Mouse (Mus musculus) CD4-positive helper T cell, adult 2 months (primary cell): ENCODE data around the gene Smn1.
"Not testable (repeated sequence)": the region's sequence is repeated elsewhere in the genome, so short reads cannot be mapped to it uniquely, and the experiment has no call there.

Source experiments
- DNase-seq: peaks from one replicate; pipeline ENCODE4 v3.0.0-alpha.2; 2012; ENCODE audit warnings: low read depth, missing footprints, low spot score

Gene Smn1

GRCm38 (mm10) chr13:100124423-100125257 is at the start of gene Smn1:
TSS of gene Smn1 (plus strand) at chr13:100124852.
- DNase-seq, result peak; percentile 93

GRCm38 (mm10) chr13:100098808-100099207 is 25.8 kb upstream of the Smn1 start:
- DNase-seq, result no peak

- DNase-seq, result peak; percentile 12
Measured at GRCm38 (mm10) chr13:100103052-100103658, 21.5 kb upstream of the Smn1 start.

- peak; percentile 94 for DNase-seq
Measured at GRCm38 (mm10) chr13:100103748-100104254, 20.9 kb upstream of the Smn1 start, which contains the start of gene Bdp1. TSS of gene Bdp1 (minus strand) at chr13:100104070.

- peak; percentile 80 for DNase-seq
Measured at GRCm38 (mm10) chr13:100107652-100108472, 16.8 kb upstream of the Smn1 start, which contains the start of gene Serf1. TSS of gene Serf1 (plus strand) at chr13:100108012.

GRCm38 (mm10) chr13:100112218-100112972 is 12.3 kb upstream of the Smn1 start:
- DNase-seq, result no peak

- no peak for DNase-seq
Measured at GRCm38 (mm10) chr13:100123970-100124369, 682 bp upstream of the Smn1 start.

GRCm38 (mm10) chr13:100125258-100125643 is 599 bp downstream of the Smn1 start:
- no peak for DNase-seq

- DNase-seq, result no peak
Measured at GRCm38 (mm10) chr13:100141646-100142314, 17.1 kb downstream of the Smn1 start.

- DNase-seq, result no peak
Measured at GRCm38 (mm10) chr13:100152659-100153058, 28.0 kb downstream of the Smn1 start.

- DNase-seq, result no peak
Measured at GRCm38 (mm10) chr13:100156624-100157023, 32.0 kb downstream of the Smn1 start.

GRCm38 (mm10) chr13:100161171-100161870 is 36.7 kb downstream of the Smn1 start:
- DNase-seq, result not testable (repeated sequence)

GRCm38 (mm10) chr13:100162467-100162866 is 37.8 kb downstream of the Smn1 start:
- not testable (repeated sequence) for DNase-seq

GRCm38 (mm10) chr13:100166378-100166777 is 41.7 kb downstream of the Smn1 start:
- not testable (repeated sequence) for DNase-seq

GRCm38 (mm10) chr13:100174360-100174759 is 49.7 kb downstream of the Smn1 start:
- DNase-seq, result not testable (repeated sequence)

GRCm38 (mm10) chr13:100183111-100183510 is 58.5 kb downstream of the Smn1 start:
- not testable (repeated sequence) for DNase-seq
